ENCODE assay signal across 7 mouse cellular contexts in genomic region chrX:155318005-155318404, GRCm38 (mm10). TPM values are rescaled to one million over a fixed set of nuclear protein-coding genes. Genes with fewer than 3 reads are reported as not detected.
DNase-seq lines count a peak whose midpoint lies in the region; ATAC-seq lines count a peak whose summit lies in the region.

No protein-coding gene starts in this region.

- 0 out of 2 replicates have a peak, but pooled peaks cover 3% of the 10 kb centered on the region for H3K36me3 ChIP-seq in embryonic facial prominence, embryonic 10.5 days (replicated peaks)
- no peaks in the 10 kb centered on the region for H3K36me3 ChIP-seq in neural tube, embryonic 11.5 days (ENCODE audit: control insufficient read depth, insufficient read depth, low read length)

- peak; percentile 14 for DNase-seq in kidney, adult 18-20 months
- DNase-seq in kidney, adult 11 months = no peak
- peak; percentile 73 for DNase-seq in CD4-positive, CD25-positive, alpha-beta regulatory T cell, adult 2 months (ENCODE audit: low read depth, low spot score)
- peak; percentile 51 for DNase-seq in R1 (ENCODE audit: low read depth, low spot score)
- peak; percentile 40 for DNase-seq in embryonic facial prominence, embryonic 10.5 days (ENCODE audit: low spot score)
- peak; percentile 58 for DNase-seq in kidney, postnatal 10 days
- DNase-seq in neural tube, embryonic 11.5 days (ENCODE audit: low spot score) = peak; percentile 49

- no peaks in the 10 kb centered on the region for H3K4me1 ChIP-seq in embryonic facial prominence, embryonic 10.5 days
- H3K4me1 ChIP-seq in neural tube, embryonic 11.5 days (ENCODE audit: control insufficient read depth, insufficient read depth, low read length) = no peaks in the 10 kb centered on the region

- no peak overlapping the region for H3K4me2 ChIP-seq in neural tube, embryonic 11.5 days (ENCODE audit: low read depth)

- H3K4me3 ChIP-seq in embryonic facial prominence, embryonic 10.5 days = no peak overlapping the region
- no peak overlapping the region for H3K4me3 ChIP-seq in neural tube, embryonic 11.5 days (ENCODE audit: low read depth, low read length)

- WGBS in embryonic facial prominence, embryonic 10.5 days = 43% methylated on average over 4 of the region's 4 CpGs
- 36% methylated on average over 4 of the region's 4 CpGs for WGBS in neural tube, embryonic 11.5 days

- ATAC-seq in neural tube, embryonic 11.5 days (ENCODE audit: insufficient read depth, low FRiP score, low TSS enrichment) = 0 out of 2 replicates have a peak, but pooled peaks have one; percentile 53

- H3K27ac ChIP-seq in embryonic facial prominence, embryonic 10.5 days (replicated peaks) = no peak overlapping the region
- H3K27ac ChIP-seq in neural tube, embryonic 11.5 days (ENCODE audit: low read depth, low read length) = no peak overlapping the region

- no peak overlapping the region for H3K9ac ChIP-seq in neural tube, embryonic 11.5 days (ENCODE audit: low read length)

- no peaks in the 10 kb centered on the region for H3K27me3 ChIP-seq in embryonic facial prominence, embryonic 10.5 days (replicated peaks; ENCODE audit: low read depth, poor library complexity, severe bottlenecking)
- no peaks in the 10 kb centered on the region for H3K27me3 ChIP-seq in neural tube, embryonic 11.5 days (ENCODE audit: control insufficient read depth, insufficient read depth, low read length)

- no peaks in the 10 kb centered on the region for H3K9me3 ChIP-seq in embryonic facial prominence, embryonic 10.5 days
- H3K9me3 ChIP-seq in neural tube, embryonic 11.5 days (ENCODE audit: control insufficient read depth, low read length) = no peaks in the 10 kb centered on the region

RNA-seq across cellular contexts. Expression of gene Prdx4, which starts 22.5 kb away (rescaled TPM):
- 248 and 256 TPM in 2 replicates for polyA plus RNA-seq in embryonic facial prominence, embryonic 10.5 days (2016; fragmentation: Nextera tagmentation; extraction: Ambion mirVana)
- polyA plus RNA-seq in neural tube, embryonic 11.5 days (2014; fragmentation: Nextera tagmentation; extraction: Ambion mirVana) = 227 and 238 TPM in 2 replicates

RNA-seq across cellular contexts. Expression of gene Acot9, which starts 55.8 kb away (rescaled TPM):
- 17.1 and 18.7 TPM in 2 replicates for polyA plus RNA-seq in embryonic facial prominence, embryonic 10.5 days (2016; fragmentation: Nextera tagmentation; extraction: Ambion mirVana)
- polyA plus RNA-seq in neural tube, embryonic 11.5 days (2014; fragmentation: Nextera tagmentation; extraction: Ambion mirVana) = 25.6 and 27.1 TPM in 2 replicates
